Mouse (Mus musculus): ENCODE measurements around the gene 3110001I22Rik. TPM values are rescaled to one million over a fixed set of nuclear protein-coding genes. Genes with fewer than 3 reads are reported as not detected.

3110001I22Rik gene
- 10.8 TPM for polyA plus RNA-seq (2014; fragmentation: Illumina TruSeq; extraction: RNeasy Lipid Tissue Mini Kit (QIAGEN cat#74804); ENCODE audit: low replicate concordance)

GRCm38 (mm10) chr16:13671685-13672385, at the start of gene 3110001I22Rik, which contains the start of gene Bfar:
3110001I22Rik (plus strand) TSS chr16:13671929.
Bfar (plus strand) TSS chr16:13671858.

GRCm38 (mm10) chr16:13667878-13668343, 3.8 kb upstream of the 3110001I22Rik start, which contains the start of gene Parn:
Parn (minus strand) TSS chr16:13668170.

Other genes starting within 250 kb of the 3110001I22Rik start
- gene Parn, start 3.8 kb upstream of the 3110001I22Rik start, polyA plus RNA-seq (2014; fragmentation: Illumina TruSeq; extraction: RNeasy Lipid Tissue Mini Kit (QIAGEN cat#74804); ENCODE audit: low replicate concordance), result 18.9 TPM
- gene Bfar, start 71 bp upstream of the 3110001I22Rik start, polyA plus RNA-seq (2014; fragmentation: Illumina TruSeq; extraction: RNeasy Lipid Tissue Mini Kit (QIAGEN cat#74804); ENCODE audit: low replicate concordance), result 39.7 TPM
- 0.82 TPM for gene Pla2g10, start 59.1 kb downstream of the 3110001I22Rik start, polyA plus RNA-seq (2014; fragmentation: Illumina TruSeq; extraction: RNeasy Lipid Tissue Mini Kit (QIAGEN cat#74804); ENCODE audit: low replicate concordance)
- 23.8 TPM for gene Rrn3, start 108.8 kb downstream of the 3110001I22Rik start, polyA plus RNA-seq (2014; fragmentation: Illumina TruSeq; extraction: RNeasy Lipid Tissue Mini Kit (QIAGEN cat#74804); ENCODE audit: low replicate concordance)
- gene Ntan1, start 146.9 kb downstream of the 3110001I22Rik start, polyA plus RNA-seq (2014; fragmentation: Illumina TruSeq; extraction: RNeasy Lipid Tissue Mini Kit (QIAGEN cat#74804); ENCODE audit: low replicate concordance), result 117 TPM
- gene Pdxdc1, start 231.2 kb downstream of the 3110001I22Rik start, polyA plus RNA-seq (2014; fragmentation: Illumina TruSeq; extraction: RNeasy Lipid Tissue Mini Kit (QIAGEN cat#74804); ENCODE audit: low replicate concordance), result 135 TPM
- 7.9 TPM for gene Mpv17l, start 231.2 kb downstream of the 3110001I22Rik start, polyA plus RNA-seq (2014; fragmentation: Illumina TruSeq; extraction: RNeasy Lipid Tissue Mini Kit (QIAGEN cat#74804); ENCODE audit: low replicate concordance)